Comparison of ENCODE assay signal across 9 mouse cellular contexts in genomic region chr6:144648124-144648591, GRCm38 (mm10).
DNase-seq lines count a peak whose midpoint lies in the region; ATAC-seq lines count a peak whose summit lies in the region.
"Had no signal": no experiment of that assay in that cellular context is flagged by ENCODE, and none has a peak within 500 bp of the region (broad histone marks: within the 10 kb centered on the region; RNA-seq: fewer than 3 reads in every experiment).

No protein-coding gene starts in this region.

- H3K4me1 ChIP-seq in kidney, embryonic 14.5 days (ENCODE audit: control insufficient read depth, insufficient read depth, low read length): peaks cover 14% of the 10 kb centered on the region; the same call in 1 of the 2 replicates

- H3K4me2 ChIP-seq in kidney, embryonic 14.5 days (replicated peaks; ENCODE audit: low read depth, low read length): no peak overlapping the region

- DNase-seq in kidney, adult 11 months: no peak
- DNase-seq in embryo, embryonic 11 days: peak; percentile 42
- DNase-seq in hindlimb bud, embryonic 11.5 days (ENCODE audit: extremely low spot score, low read depth, low spot score): peak; percentile 14
- peak; percentile 41 to 44 for DNase-seq in lung, postnatal 4 days
- DNase-seq in spleen, postnatal 10 days (ENCODE audit: low spot score in 2 of 2): no peak
- DNase-seq: cerebellum, adult 9-10 months had no signal

- no peak overlapping the region for H3K4me3 ChIP-seq in kidney, embryonic 14.5 days (ENCODE audit: low read length)

- no peaks in the 10 kb centered on the region for H3K9me3 ChIP-seq in kidney, embryonic 14.5 days (ENCODE audit: control insufficient read depth, low read length)

- H3K27ac ChIP-seq in kidney, embryonic 14.5 days (ENCODE audit: low read depth, low read length): peak overlapping the region; percentile 62; the same call in 1 of the 2 replicates
- H3K27ac ChIP-seq: macrophage had no signal

- peak; percentile 62; the same call in 1 of the 2 replicates for ATAC-seq in kidney, embryonic 14.5 days (ENCODE audit: low FRiP score, low TSS enrichment)
- no peak for ATAC-seq in megakaryocyte, adult 5-6 weeks (ENCODE audit: poor library complexity, severe bottlenecking)

- H3K36me3 ChIP-seq in kidney, embryonic 14.5 days (ENCODE audit: control insufficient read depth, insufficient read depth, low read length): no peaks in the 10 kb centered on the region

- no peak overlapping the region for H3K9ac ChIP-seq in kidney, embryonic 14.5 days (ENCODE audit: low read depth, low read length)

- WGBS in kidney, embryonic 14.5 days: 17% methylated on average over 4 of the region's 4 CpGs

- H3K27me3 ChIP-seq in kidney, embryonic 14.5 days (ENCODE audit: control insufficient read depth, insufficient read depth, low read length): no peaks in the 10 kb centered on the region

Comparison
In these comparisons a context has a peak if more than half of its experiments do, and no peak if none do; other contexts are left out.
1. DNase-seq: peak in embryo, embryonic 11 days (single experiment), hindlimb bud, embryonic 11.5 days (single experiment) and lung, postnatal 4 days (2 of 2); none in kidney, adult 11 months (single experiment) and spleen, postnatal 10 days (0 of 2).